Mouse (Mus musculus): ENCODE measurements around the gene Shisal2b. TPM values are rescaled to one million over a fixed set of nuclear protein-coding genes. Genes with fewer than 3 reads are reported as not detected.
A peak's percentile ranks its signal among the peaks of the same experiment; 100 is the strongest.

Shisal2b gene
- total and polyA plus RNA-seq, 2 experiments from 2014 or later = 0.82 to 4.0 TPM

- no peaks in the 10 kb centered on the region for H3K27me3 ChIP-seq (ENCODE audit: insufficient read depth, low read length)
- ATAC-seq (ENCODE audit: low FRiP score) (no peak), DNase-seq (ENCODE audit: low spot score) (no peak)
- no peaks in the 10 kb centered on the region for H3K36me3 ChIP-seq (ENCODE audit: insufficient read depth, low read length)
- H3K4me1 ChIP-seq (ENCODE audit: insufficient read depth, low read length) = no peaks in the 10 kb centered on the region; the same call in 1 of the 2 replicates
- no peak overlapping the region for H3K9ac ChIP-seq (replicated peaks; ENCODE audit: low read length, poor library complexity, severe bottlenecking)
- no peak overlapping the region for H3K27ac ChIP-seq (ENCODE audit: low read depth, low read length)
- no peak overlapping the region for H3K4me2 ChIP-seq (ENCODE audit: low read depth, low read length, poor library complexity, severe bottlenecking)
- WGBS = 78% methylated on average over 8 of the region's 8 CpGs
- no peaks in the 10 kb centered on the region for H3K9me3 ChIP-seq (ENCODE audit: low read length)
- H3K4me3 ChIP-seq (ENCODE audit: low read depth, low read length) = no peak overlapping the region
- no peak for TF ChIP-seq CTCF (IDR thresholded peaks at IDR 0.05)
These were observed 22.8 kb upstream of the Shisal2b start for GRCm38 (mm10) chr13:104886308-104887032.

DNA sequence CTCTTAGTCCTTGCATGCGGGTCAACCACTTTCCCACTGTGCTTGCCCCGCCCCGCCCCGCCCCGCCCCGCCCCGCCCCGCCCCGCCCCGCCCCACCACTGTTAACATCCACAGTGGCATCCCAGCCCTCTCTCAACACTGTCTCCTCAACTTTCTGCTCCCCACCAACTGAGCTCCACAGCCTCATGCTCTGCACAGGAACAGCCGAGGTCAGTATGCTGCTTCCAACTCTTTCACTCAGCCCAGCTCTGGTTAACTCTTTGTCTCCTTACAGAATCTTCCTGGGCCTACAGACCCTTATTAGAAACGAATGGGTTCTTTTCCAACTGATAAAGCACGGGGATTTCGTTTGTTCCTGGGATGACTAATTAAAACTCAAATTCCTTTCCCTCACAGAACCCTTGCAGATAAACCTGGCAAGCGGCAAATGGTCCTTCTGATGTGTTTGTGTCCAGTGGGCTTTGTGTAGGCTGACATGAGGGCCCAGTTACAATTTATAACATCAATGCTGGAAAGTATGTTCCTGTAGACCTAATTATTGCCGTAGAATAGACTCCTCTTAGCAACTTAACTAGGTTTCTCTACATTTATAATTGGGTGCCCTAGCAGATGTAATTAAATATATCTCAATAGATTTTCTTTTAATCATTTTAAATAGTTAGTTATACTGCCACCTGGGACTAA lies 20.0 kb upstream of the Shisal2b start:
- no peaks in the 10 kb centered on the region for H3K36me3 ChIP-seq (ENCODE audit: insufficient read depth, low read length)
- H3K4me3 ChIP-seq (ENCODE audit: low read depth, low read length) = no peak overlapping the region
- H3K27me3 ChIP-seq (ENCODE audit: insufficient read depth, low read length) = no peaks in the 10 kb centered on the region
- TF ChIP-seq CTCF (IDR thresholded peaks at IDR 0.05) = no peak
- H3K9me3 ChIP-seq (ENCODE audit: low read length) = no peaks in the 10 kb centered on the region
- no peaks in the 10 kb centered on the region; the same call in 1 of the 2 replicates for H3K4me1 ChIP-seq (ENCODE audit: insufficient read depth, low read length)
- no peak overlapping the region for H3K4me2 ChIP-seq (ENCODE audit: low read depth, low read length, poor library complexity, severe bottlenecking)
- no peak overlapping the region for H3K27ac ChIP-seq (ENCODE audit: low read depth, low read length)
- WGBS = 44% methylated on average over 7 of the region's 16 CpGs
- DNase-seq (ENCODE audit: low spot score) (no peak), ATAC-seq (ENCODE audit: low FRiP score) (no peak)
- H3K9ac ChIP-seq (replicated peaks; ENCODE audit: low read length, poor library complexity, severe bottlenecking) = no peak overlapping the region

DNA sequence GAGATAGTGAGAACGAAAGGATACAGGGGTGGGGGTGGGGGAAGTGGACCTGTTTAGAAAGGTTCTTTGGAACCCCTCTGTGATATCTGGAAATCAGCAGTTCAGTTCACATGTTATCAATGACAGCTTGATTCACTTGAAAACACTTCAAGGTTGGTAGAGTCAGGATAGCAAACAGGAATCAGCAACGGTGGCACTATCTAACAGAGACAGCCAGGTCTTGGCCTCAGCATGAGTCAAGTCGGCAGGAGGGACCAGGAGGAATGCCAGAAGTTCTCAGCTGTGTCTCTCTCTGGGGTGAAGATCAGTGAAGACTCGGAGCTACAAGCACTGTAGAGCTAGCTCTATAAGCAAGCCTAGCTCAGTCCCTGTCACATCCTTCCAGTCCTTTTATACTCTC lies 14.8 kb upstream of the Shisal2b start:
- WGBS = 83% methylated on average over 4 of the region's 4 CpGs
- no peak overlapping the region for H3K4me3 ChIP-seq (ENCODE audit: low read depth, low read length)
- no peak for DNase-seq (ENCODE audit: low spot score)

DNA sequence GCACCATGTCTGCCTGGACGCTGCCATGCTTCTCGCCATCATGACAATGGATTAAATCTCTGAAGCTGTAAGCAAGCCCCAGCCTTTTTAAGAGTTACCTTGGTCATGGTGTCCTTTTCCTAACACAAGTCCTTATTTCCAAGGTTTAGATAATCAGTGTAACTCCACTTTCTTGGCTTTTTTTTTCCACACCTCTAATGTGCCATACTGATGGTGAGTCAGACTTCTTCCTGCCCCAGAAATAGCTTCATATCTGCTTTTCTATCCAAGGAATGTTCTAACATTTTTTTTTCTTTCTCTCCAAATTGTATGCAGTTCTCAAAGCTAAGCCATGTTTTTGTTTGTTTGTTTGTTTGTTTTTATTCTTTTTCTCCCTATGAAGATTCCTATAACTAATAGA lies 6.2 kb upstream of the Shisal2b start:
- no peak for ATAC-seq (ENCODE audit: low FRiP score)
- no peaks in the 10 kb centered on the region for H3K9me3 ChIP-seq (ENCODE audit: low read length)
- H3K4me1 ChIP-seq (ENCODE audit: insufficient read depth, low read length) = no peaks in the 10 kb centered on the region
- 93% methylated on average over 2 of the region's 2 CpGs for WGBS
- no peak overlapping the region for H3K4me3 ChIP-seq (ENCODE audit: low read depth, low read length)
- H3K9ac ChIP-seq (replicated peaks; ENCODE audit: low read length, poor library complexity, severe bottlenecking) = no peak overlapping the region
- no peak overlapping the region for H3K4me2 ChIP-seq (ENCODE audit: low read depth, low read length, poor library complexity, severe bottlenecking)
- H3K27ac ChIP-seq (ENCODE audit: low read depth, low read length) = no peak overlapping the region
- no peaks in the 10 kb centered on the region for H3K36me3 ChIP-seq (ENCODE audit: insufficient read depth, low read length)
- TF ChIP-seq CTCF (IDR thresholded peaks at IDR 0.05) = no peak
- no peak for DNase-seq (ENCODE audit: low spot score)
- H3K27me3 ChIP-seq (ENCODE audit: insufficient read depth, low read length) = no peaks in the 10 kb centered on the region

More for the DNA sequence above, 14.8 kb upstream of the Shisal2b start:
- no peak overlapping the region for H3K27ac ChIP-seq (ENCODE audit: low read depth, low read length)
- H3K36me3 ChIP-seq (ENCODE audit: insufficient read depth, low read length) = no peaks in the 10 kb centered on the region
- H3K4me1 ChIP-seq (ENCODE audit: insufficient read depth, low read length) = no peaks in the 10 kb centered on the region
- no peak for TF ChIP-seq CTCF (IDR thresholded peaks at IDR 0.05)
- no peak overlapping the region for H3K4me2 ChIP-seq (ENCODE audit: low read depth, low read length, poor library complexity, severe bottlenecking)
- ATAC-seq (ENCODE audit: low FRiP score) = no peak
- no peaks in the 10 kb centered on the region for H3K27me3 ChIP-seq (ENCODE audit: insufficient read depth, low read length)
- H3K9me3 ChIP-seq (ENCODE audit: low read length) = no peaks in the 10 kb centered on the region
- H3K9ac ChIP-seq (replicated peaks; ENCODE audit: low read length, poor library complexity, severe bottlenecking) = no peak overlapping the region

GRCm38 (mm10) chr13:104866726-104867125 lies 3.0 kb upstream of the Shisal2b start:
- TF ChIP-seq CTCF (IDR thresholded peaks at IDR 0.05) = no peak
- Histone ChIP-seq H3K4me2 (ENCODE audit: low read depth, low read length, poor library complexity, severe bottlenecking) (no peak overlapping the region), H3K36me3 (ENCODE audit: insufficient read depth, low read length) (no peaks in the 10 kb centered on the region), H3K27me3 (ENCODE audit: insufficient read depth, low read length) (no peaks in the 10 kb centered on the region), H3K27ac (ENCODE audit: low read depth, low read length) (no peak overlapping the region), H3K4me1 (ENCODE audit: insufficient read depth, low read length) (no peaks in the 10 kb centered on the region), H3K4me3 (ENCODE audit: low read depth, low read length) (no peak overlapping the region), H3K9ac (replicated peaks; ENCODE audit: low read length, poor library complexity, severe bottlenecking) (no peak overlapping the region), H3K9me3 (ENCODE audit: low read length) (no peaks in the 10 kb centered on the region)
- WGBS = 77% methylated on average over 5 of the region's 5 CpGs
- DNase-seq (ENCODE audit: low spot score) (no peak), ATAC-seq (ENCODE audit: low FRiP score) (no peak)

GRCm38 (mm10) chr13:104853645-104854044 lies 10.0 kb downstream of the Shisal2b start:
- no peak for DNase-seq (ENCODE audit: low spot score)
- H3K4me2 ChIP-seq (ENCODE audit: low read depth, low read length, poor library complexity, severe bottlenecking) = no peak overlapping the region
- H3K9ac ChIP-seq (replicated peaks; ENCODE audit: low read length, poor library complexity, severe bottlenecking) = no peak overlapping the region
- no peaks in the 10 kb centered on the region for H3K4me1 ChIP-seq (ENCODE audit: insufficient read depth, low read length)
- no peak for TF ChIP-seq CTCF (IDR thresholded peaks at IDR 0.05)
- WGBS = 70% methylated on average over 2 of the region's 2 CpGs
- H3K27ac ChIP-seq (ENCODE audit: low read depth, low read length) = no peak overlapping the region
- no peaks in the 10 kb centered on the region for H3K27me3 ChIP-seq (ENCODE audit: insufficient read depth, low read length)
- 0 out of 2 replicates have a peak, but pooled peaks have one; percentile 34 for ATAC-seq (ENCODE audit: low FRiP score)
- H3K4me3 ChIP-seq (ENCODE audit: low read depth, low read length) = no peak overlapping the region
- H3K9me3 ChIP-seq (ENCODE audit: low read length) = no peaks in the 10 kb centered on the region
- no peaks in the 10 kb centered on the region for H3K36me3 ChIP-seq (ENCODE audit: insufficient read depth, low read length)

All from midbrain, postnatal 0 days (tissue).